Mouse (Mus musculus): ENCODE data around the gene Cox10.

GRCm38 (mm10) chr11:64051195-64051968 lies 27.9 kb downstream of the Cox10 start:
- no peak for TF ChIP-seq POLR2A (IDR thresholded peaks at IDR 0.05; ENCODE audit: low read depth, low read length)
- TF ChIP-seq CTCF (IDR thresholded peaks at IDR 0.05; ENCODE audit: borderline replicate concordance, insufficient read depth, low read length), result no peak
